Mouse (Mus musculus) olfactory bulb, adult 2 months (tissue): ENCODE data around the gene Ece1. TPM values are rescaled to one million over a fixed set of nuclear protein-coding genes. Genes with fewer than 3 reads are reported as not detected.
"Not testable (repeated sequence)": the region's sequence is repeated elsewhere in the genome, so short reads cannot be mapped to it uniquely, and the experiment has no call there.

ENCODE experiments used
- H3K27ac ChIP-seq: fragments of 200-500 bp; 2 replicates; pipeline ENCODE4 v1.5.1; 2012; ENCODE audit warnings: low read depth, low read length; ENCODE audit not compliant: insufficient read depth
- H3K4me1 ChIP-seq: fragments of 200-500 bp; 2 replicates; pipeline ENCODE4 v1.6.1; 2012; ENCODE audit warnings: low read length; ENCODE audit not compliant: control insufficient read depth, insufficient read depth
- H3K4me3 ChIP-seq: fragments of 200-500 bp; 2 replicates; pipeline ENCODE4 v1.5.1; 2012; ENCODE audit warnings: mild to moderate bottlenecking, low read depth, low read length, moderate library complexity; ENCODE audit not compliant: insufficient read depth
- CTCF ChIP-seq: fragments of 200-500 bp; IDR thresholded peaks from 2 replicates; pipeline ENCODE4 v1.5.1; 2012; ENCODE audit warnings: low read depth, mild to moderate bottlenecking, low read length, moderate library complexity; ENCODE audit not compliant: insufficient read depth
- POLR2A ChIP-seq: fragments of 200-500 bp; IDR thresholded peaks from 2 replicates; pipeline ENCODE4 v1.6.1; 2012; ENCODE audit warnings: mild to moderate bottlenecking, low read depth, low read length, moderate library complexity; ENCODE audit not compliant: insufficient read depth
- WGBS: fragments of 180-500 bp; shearing (Covaris S2); methylation state at CpG from one replicate; pipeline ENCODE4 v1.1.7; 2018; 5-methylcytosine and 5-hydroxymethylcytosine counted together
- polyA plus RNA-seq: library from polyadenylated mRNA; stranded (reverse); fragments of >200 nt; gene quantifications from 2 replicates; pipeline ENCODE4 v1.2.4, GENCODE M21; 2012; ENCODE audit warnings: low replicate concordance; ENCODE audit not compliant: missing spikeins, insufficient read depth, insufficient read length

Gene Ece1
- polyA plus RNA-seq, 1 experiment, result not detected

GRCm38 (mm10) chr4:137824881-137825280 lies 37.2 kb upstream of the Ece1 start:
- 71% methylated on average over 2 of the region's 2 CpGs for WGBS
- Histone ChIP-seq H3K27ac (no peak overlapping the region), H3K4me3 (no peak overlapping the region), H3K4me1 (no peaks in the 10 kb centered on the region)
- no peak for TF ChIP-seq POLR2A

- WGBS, result 31% methylated on average over 6 of the region's 6 CpGs
- Histone ChIP-seq H3K4me3 (no peak overlapping the region), H3K4me1 (no peaks in the 10 kb centered on the region), H3K27ac (no peak overlapping the region)
- TF ChIP-seq POLR2A (no peak), CTCF (no peak)
Observed at GRCm38 (mm10) chr4:137830380-137830779, 31.7 kb upstream of the Ece1 start.

- Histone ChIP-seq H3K4me1 (peaks cover 6% of the 10 kb centered on the region; the same call in 1 of the 2 replicates), H3K4me3 (no peak overlapping the region), H3K27ac (no peak overlapping the region)
- WGBS, result 89% methylated on average over 11 of the region's 11 CpGs
- TF ChIP-seq CTCF, result no peak
- TF ChIP-seq POLR2A, result no peak
Observed at GRCm38 (mm10) chr4:137831598-137831997, 30.4 kb upstream of the Ece1 start.

- WGBS, result 25% methylated on average over 14 of the region's 14 CpGs
- TF ChIP-seq CTCF (peak; percentile 32), POLR2A (no peak)
- Histone ChIP-seq H3K4me1 (peaks cover 10% of the 10 kb centered on the region; the same call in 1 of the 2 replicates), H3K4me3 (no peak overlapping the region), H3K27ac (no peak overlapping the region)
Observed at GRCm38 (mm10) chr4:137835624-137836337, 26.3 kb upstream of the Ece1 start.

GRCm38 (mm10) chr4:137836741-137837140 lies 25.3 kb upstream of the Ece1 start:
- Histone ChIP-seq H3K27ac (no peak overlapping the region), H3K4me3 (no peak overlapping the region), H3K4me1 (peaks cover 10% of the 10 kb centered on the region; the same call in 1 of the 2 replicates)
- TF ChIP-seq CTCF, result no peak
- no peak for TF ChIP-seq POLR2A
- 93% methylated on average over 5 of the region's 5 CpGs for WGBS

GRCm38 (mm10) chr4:137837792-137838191 lies 24.2 kb upstream of the Ece1 start:
- 72% methylated on average over 8 of the region's 8 CpGs for WGBS
- TF ChIP-seq POLR2A, result no peak
- TF ChIP-seq CTCF, result no peak
- Histone ChIP-seq H3K4me3 (no peak overlapping the region), H3K27ac (no peak overlapping the region), H3K4me1 (peaks cover 10% of the 10 kb centered on the region; the same call in 1 of the 2 replicates)

- no peak for TF ChIP-seq CTCF
- TF ChIP-seq POLR2A, result no peak
- Histone ChIP-seq H3K27ac (no peak overlapping the region), H3K4me1 (peaks cover 10% of the 10 kb centered on the region; the same call in 1 of the 2 replicates), H3K4me3 (no peak overlapping the region)
- 94% methylated on average over 2 of the region's 2 CpGs for WGBS
Observed at GRCm38 (mm10) chr4:137838791-137839190, 23.2 kb upstream of the Ece1 start.

GRCm38 (mm10) chr4:137839452-137839851 lies 22.6 kb upstream of the Ece1 start:
- no peak overlapping the region for H3K27ac ChIP-seq
- TF ChIP-seq POLR2A (no peak), CTCF (no peak)
- WGBS, result 88% methylated on average over 5 of the region's 5 CpGs
- peaks cover 10% of the 10 kb centered on the region; the same call in 1 of the 2 replicates for H3K4me1 ChIP-seq
- no peak overlapping the region for H3K4me3 ChIP-seq

- H3K4me3 ChIP-seq, result no peak overlapping the region
- 24% methylated on average over 11 of the region's 11 CpGs for WGBS
- H3K4me1 ChIP-seq, result peaks cover 1% of the 10 kb centered on the region
- no peak for TF ChIP-seq POLR2A
- peak; percentile 90 for TF ChIP-seq CTCF
- H3K27ac ChIP-seq, result no peak overlapping the region
Observed at GRCm38 (mm10) chr4:137844656-137845055, 17.4 kb upstream of the Ece1 start.

GRCm38 (mm10) chr4:137847651-137848050 lies 14.4 kb upstream of the Ece1 start:
- not testable (repeated sequence) for H3K4me1 ChIP-seq, H3K4me3 ChIP-seq, H3K27ac ChIP-seq
- 76% methylated on average over 8 of the region's 8 CpGs for WGBS
